Mouse (Mus musculus) gastrocnemius, adult 2 months (tissue): ENCODE data around the gene Hmga1b. TPM values are rescaled to one million over a fixed set of nuclear protein-coding genes. Genes with fewer than 3 reads are reported as not detected.
"Not testable (repeated sequence)": the region's sequence is repeated elsewhere in the genome, so short reads cannot be mapped to it uniquely, and the experiment has no call there.

Source experiments
- DNase-seq: peaks from one replicate; pipeline ENCODE4 v3.0.0; 2022
- H3K27ac ChIP-seq: fragments of 200-600 bp; 2 replicates; pipeline ENCODE4 v1.8.1; 2022; ENCODE audit warnings: mild to moderate bottlenecking
- H3K4me3 ChIP-seq: fragments of 200-600 bp; 2 replicates; pipeline ENCODE4 v1.8.1; 2022; ENCODE audit warnings: mild to moderate bottlenecking, moderate library complexity
- CTCF ChIP-seq: fragments of 200-600 bp; IDR thresholded peaks from 2 replicates; pipeline ENCODE4 v1.8.1; 2022; ENCODE audit warnings: antibody characterized with exemption, mild to moderate bottlenecking, moderate library complexity
- intact Hi-C: fragments of 180-260 bp; cut with DNase I; formaldehyde crosslinking; loops from one replicate; pipeline ENCODE4 v1.15.1; 2025
- total RNA-seq, 2 experiments: library from RNA; stranded (reverse); gene quantifications; 2 replicates each; pipeline ENCODE4 v1.2.3; 2021

Gene Hmga1b
- total RNA-seq, 2 experiments from 2014 or later: 15.7 to 22.2 TPM

DNA sequence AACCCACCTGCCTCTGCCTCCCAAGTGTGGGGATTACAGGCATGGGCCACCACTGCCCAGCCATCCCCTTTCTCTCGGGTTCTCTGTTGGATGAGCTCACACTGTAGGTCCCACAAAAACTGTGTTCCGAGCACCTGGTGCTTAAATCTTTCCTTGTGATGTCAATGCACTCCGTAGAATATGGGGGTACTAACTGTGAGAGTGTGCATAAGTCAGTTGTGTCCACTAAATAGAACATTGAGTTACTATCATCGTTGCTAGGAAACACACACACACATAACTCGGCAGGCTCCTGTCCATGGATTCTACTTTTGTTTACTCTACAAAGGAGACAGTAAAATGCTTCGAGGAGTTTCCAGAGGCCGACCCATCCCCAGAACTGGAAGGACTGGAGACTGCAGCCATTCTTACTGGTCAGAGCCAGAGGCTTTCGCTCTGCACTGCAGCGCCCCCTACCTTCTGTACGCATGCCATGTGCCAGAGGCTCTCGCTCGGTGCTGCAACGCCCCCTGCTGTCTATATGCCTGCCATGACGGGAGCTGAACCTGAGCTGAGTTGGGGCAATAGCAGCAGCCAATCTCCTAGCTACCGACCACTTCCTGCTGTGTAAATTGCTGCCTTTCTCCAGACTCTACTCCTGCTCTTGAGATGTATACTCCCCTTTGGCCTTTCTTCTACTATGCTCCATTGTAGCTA is 13.3 kb downstream of the Hmga1b start:
- no peak overlapping the region for H3K4me3 ChIP-seq
- no peak; the same call in 1 of the 2 replicates for TF ChIP-seq CTCF
- DNase-seq: peak; percentile 96
- no peak overlapping the region for H3K27ac ChIP-seq
- intact Hi-C loops: loop anchor here (1.0 to 10.0 kb wide), 2 partner anchors 56 to 121 kb away; no protein-coding TSS in a partner anchor

DNA sequence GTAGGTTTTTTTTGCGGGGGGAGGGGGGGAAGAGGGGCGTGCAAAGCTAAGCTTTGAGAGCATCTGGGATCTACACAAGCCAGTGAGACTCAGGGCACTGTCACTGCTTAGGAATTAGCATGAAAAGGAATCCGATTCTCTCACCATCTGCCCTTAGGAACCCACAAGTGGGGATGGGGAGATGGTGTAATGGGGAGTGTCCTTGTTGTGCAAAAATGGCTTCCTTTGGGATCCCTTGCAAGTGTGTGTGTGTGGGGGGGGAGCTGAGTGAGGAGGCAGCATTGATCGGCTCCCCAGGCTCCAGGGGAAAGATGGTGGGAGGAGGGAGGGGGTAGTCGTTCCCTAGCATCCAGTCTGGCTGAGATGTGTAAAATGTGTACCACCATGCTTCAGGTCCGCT is 14.5 kb downstream of the Hmga1b start:
- intact Hi-C loops: loop anchor here (10.0 kb wide), 1 partner anchor 122 kb away; no protein-coding TSS in a partner anchor
- Histone ChIP-seq H3K4me3 (no peak overlapping the region), H3K27ac (no peak overlapping the region)
- no peak for TF ChIP-seq CTCF
- DNase-seq: no peak

DNA sequence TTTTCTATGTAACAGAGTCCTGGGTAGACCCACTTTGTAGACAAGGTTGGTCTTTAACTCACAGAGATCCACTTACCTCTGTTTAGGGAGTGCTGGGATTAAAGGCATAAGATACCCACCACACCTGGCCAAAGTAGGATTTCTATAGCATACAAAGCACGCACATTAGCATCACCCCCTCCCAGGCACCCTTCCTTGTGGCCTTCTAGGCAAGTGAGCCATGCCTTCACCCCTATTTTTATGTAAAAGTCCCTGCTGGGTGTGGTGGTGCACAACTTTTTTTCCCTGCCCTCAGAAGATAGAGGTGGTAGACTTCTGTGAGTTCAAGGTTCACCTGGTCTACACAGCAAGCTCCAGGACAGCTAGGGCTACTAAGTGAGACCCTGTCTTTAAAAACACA is 17.3 kb downstream of the Hmga1b start:
- TF ChIP-seq CTCF: no peak
- intact Hi-C loops: loop anchor here (10.0 kb wide), 2 partner anchors 125 to 285 kb away; partner anchors contain the start of gene Slc25a10
- H3K4me3 ChIP-seq: no peak overlapping the region
- DNase-seq: no peak
- H3K27ac ChIP-seq: no peak overlapping the region

DNA sequence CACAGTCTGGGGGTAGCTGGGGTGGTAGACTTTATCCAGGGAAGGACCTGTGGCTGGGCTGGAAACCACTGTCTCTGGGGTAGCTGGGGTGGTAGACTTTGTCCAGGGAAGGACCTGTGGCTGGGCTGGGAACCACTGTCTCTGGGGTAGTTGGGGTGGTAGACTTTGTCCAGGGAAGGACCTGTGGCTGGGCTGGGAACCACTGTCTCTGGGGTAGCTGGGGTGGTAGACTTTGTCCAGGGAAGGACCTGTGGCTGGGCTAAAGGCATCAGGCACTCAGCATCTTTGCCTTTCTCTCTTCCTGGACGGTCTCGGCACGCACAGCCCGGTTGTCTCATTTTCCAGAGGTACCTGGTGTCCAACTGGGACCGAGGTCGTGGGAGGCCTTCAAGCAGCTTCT is 18.8 kb downstream of the Hmga1b start:
- not testable (repeated sequence) for H3K4me3 ChIP-seq, H3K27ac ChIP-seq
- intact Hi-C loops: loop anchor here (10.0 kb wide), 1 partner anchor 287 kb away; the partner anchor contains the start of gene Slc25a10
- peak; percentile 12 for DNase-seq

DNA sequence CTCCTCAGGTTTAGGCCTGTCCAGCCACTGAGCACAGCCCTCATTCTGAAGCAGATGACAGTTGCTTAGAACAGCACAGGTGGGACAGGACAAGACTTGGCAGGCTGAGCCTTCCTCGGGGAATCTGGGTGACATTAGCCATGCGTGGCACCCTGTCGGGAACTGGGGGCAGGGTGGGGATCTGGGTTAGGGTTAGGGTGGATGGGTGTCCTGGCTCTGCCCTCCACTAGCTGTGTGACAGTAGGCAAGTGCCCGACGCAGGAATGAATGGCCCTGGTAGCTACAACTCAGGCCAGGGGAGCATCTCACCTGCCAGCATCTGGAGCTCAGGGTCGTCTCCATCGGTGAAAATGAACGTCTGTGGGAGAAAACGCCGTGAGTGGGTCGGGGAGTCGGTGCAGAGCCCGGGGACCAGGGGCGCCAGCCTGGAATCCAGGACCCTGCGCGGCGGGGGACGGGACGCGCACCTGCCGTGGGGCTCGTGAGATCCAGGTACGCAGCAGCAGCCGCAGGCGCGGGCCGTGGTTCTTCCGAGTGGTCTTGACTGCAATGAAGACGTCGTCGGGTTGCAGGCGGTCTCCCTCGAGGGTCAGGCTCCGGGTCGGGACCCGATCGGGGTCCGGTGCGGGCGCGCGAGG is 21.0 kb downstream of the Hmga1b start:
- TF ChIP-seq CTCF: no peak
- Histone ChIP-seq H3K4me3 (peak overlapping the region; percentile 97), H3K27ac (peak overlapping the region; percentile 95)
- intact Hi-C loops: loop anchor here (10.0 kb wide), 1 partner anchor 289 kb away; the partner anchor contains the start of gene Slc25a10
- no peak for DNase-seq

DNA sequence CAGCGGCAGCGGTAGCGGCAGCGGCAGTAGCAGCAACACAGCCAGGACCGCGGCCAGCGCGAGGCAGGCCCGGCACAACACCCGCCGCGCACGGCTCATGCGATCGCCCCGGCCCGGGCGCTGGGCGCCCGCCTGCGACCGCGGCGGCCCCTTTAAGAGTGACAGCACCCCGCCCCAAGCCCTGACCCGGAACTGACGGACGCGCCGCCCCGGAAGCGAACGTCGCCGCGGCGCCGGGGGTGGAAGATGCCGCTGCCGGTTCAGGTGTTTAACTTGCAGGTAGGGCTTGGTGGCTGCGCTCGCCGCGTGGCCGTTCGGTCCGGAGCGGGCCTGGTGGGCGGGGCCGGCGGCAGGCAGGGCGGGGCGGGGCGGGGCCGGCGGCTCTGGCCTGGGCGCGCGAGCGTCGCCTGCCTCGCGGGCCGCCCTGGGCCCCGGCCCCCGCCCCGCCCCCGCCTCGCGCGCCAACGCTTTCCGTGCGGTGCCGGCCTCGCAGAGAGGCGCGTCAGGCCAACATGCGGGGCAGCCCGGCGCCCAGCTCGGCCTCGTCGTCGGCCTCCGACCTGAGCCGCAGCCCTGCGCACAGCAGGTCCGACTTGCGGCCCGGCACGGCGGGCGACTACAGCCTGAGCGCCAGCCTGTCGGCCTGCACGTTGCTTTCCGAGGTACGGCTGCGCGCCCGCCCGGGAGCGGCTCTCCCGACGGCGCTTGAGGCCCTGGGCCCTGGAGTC is 21.6 kb downstream of the Hmga1b start, which contains the start of the genes Rfng and Gps1:
Rfng (minus strand) TSS at position 144 of the 728 bp plus-strand sequence.
Gps1 (plus strand) TSS at position 209 of the 728 bp plus-strand sequence.
- TF ChIP-seq CTCF: no peak
- peak within 1 kb of the TSS; percentile 97 for H3K4me3 ChIP-seq
- DNase-seq: peak; percentile 92
- intact Hi-C loops: loop anchor here (10.0 kb wide), 1 partner anchor 289 kb away; the partner anchor contains the start of gene Slc25a10
- peak within 1 kb of the TSS; percentile 95 for H3K27ac ChIP-seq

DNA sequence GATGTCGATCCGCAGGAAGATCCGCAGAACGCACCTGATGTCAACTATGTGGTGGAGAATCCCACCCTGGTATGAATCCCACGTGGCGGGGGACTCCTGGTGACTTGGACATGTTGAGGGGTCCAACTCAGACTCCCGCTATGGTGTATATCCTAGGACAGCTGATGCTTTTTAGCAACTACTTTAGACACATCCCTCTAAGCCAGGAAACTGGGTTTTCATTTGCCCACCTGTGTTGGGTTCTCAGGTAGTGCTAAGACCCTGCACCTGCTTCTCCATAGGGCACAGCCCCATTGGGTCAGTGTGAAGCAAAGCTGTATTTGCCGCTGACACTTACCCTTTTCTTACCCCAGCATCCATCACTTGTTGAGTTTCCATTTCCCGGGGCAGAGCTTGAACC is 22.6 kb downstream of the Hmga1b start:
- Histone ChIP-seq H3K27ac (peak overlapping the region; percentile 95), H3K4me3 (peak overlapping the region; percentile 97)
- intact Hi-C loops: loop anchor here (10.0 kb wide), 1 partner anchor 290 kb away; the partner anchor contains the start of gene Slc25a10
- TF ChIP-seq CTCF: no peak
- DNase-seq: no peak

DNA sequence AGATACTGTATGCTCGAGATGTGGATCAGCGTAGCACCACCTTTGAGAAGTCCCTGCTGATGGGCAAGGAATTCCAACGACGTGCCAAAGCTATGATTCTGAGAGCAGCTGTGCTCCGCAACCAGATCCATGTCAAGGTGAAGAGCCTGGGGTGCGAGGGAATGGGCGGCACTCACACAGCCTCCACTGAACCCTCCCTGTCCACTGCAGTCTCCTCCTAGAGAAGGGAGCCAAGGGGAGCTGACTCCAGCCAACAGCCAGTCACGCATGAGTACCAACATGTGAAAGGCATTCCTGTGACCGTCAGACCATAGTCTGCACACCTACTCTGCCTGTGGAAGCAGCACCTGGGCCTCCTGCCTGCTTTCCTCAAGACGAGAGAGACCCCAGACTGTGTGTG is 25.9 kb downstream of the Hmga1b start:
- H3K27ac ChIP-seq, H3K4me3 ChIP-seq, DNase-seq: not testable (repeated sequence)
- intact Hi-C loops: loop anchor here (10.0 kb wide), 1 partner anchor 294 kb away; the partner anchor contains the start of gene Slc25a10

DNA sequence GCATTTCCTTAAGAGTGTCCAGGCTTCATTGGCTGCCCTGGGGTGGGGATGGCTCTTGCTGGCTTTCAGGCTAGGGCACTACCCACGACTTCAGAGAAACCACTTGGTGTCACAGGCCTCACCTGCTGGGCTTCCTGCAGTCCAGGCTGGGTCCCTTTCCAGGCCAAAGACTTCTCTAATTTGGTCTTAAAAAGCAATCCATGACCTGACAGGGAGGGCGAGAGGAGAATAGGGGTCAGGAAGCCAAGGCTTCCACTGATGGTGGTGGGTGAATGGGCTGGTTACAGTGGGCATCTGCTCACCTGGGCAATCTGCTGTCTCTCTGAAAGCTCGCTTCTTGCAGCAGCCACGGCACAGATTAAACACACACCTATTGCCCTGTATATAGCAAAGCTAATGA is 26.8 kb downstream of the Hmga1b start:
- intact Hi-C loops: loop anchor here (10.0 kb wide), 1 partner anchor 295 kb away; the partner anchor contains the start of gene Slc25a10
- no peak overlapping the region for H3K4me3 ChIP-seq
- DNase-seq: no peak
- no peak overlapping the region for H3K27ac ChIP-seq
- no peak for TF ChIP-seq CTCF

DNA sequence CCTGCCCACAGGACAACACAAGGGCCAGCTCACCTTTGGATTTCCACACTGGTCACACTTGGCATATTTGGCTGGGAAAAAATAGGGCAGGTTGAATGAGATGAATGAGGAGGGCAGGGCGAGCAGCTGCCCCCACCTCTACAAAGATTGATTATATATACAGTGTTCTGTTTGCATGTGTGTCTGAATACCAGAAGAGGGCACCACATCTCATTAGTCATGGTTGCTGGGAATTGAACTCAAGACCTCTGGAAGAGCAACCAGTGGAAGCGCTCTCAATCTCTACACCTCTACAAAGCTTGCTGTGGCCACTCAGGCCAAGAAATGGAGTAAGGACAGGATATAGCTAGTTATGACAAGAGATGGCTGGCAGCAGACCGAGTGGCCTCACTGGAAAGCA is 27.2 kb downstream of the Hmga1b start:
- Histone ChIP-seq H3K27ac (no peak overlapping the region), H3K4me3 (no peak overlapping the region)
- intact Hi-C loops: loop anchor here (10.0 kb wide), 1 partner anchor 295 kb away; the partner anchor contains the start of gene Slc25a10
- 0 out of 2 replicates have a peak, but pooled peaks have one; percentile 6 for TF ChIP-seq CTCF
- no peak for DNase-seq

DNA sequence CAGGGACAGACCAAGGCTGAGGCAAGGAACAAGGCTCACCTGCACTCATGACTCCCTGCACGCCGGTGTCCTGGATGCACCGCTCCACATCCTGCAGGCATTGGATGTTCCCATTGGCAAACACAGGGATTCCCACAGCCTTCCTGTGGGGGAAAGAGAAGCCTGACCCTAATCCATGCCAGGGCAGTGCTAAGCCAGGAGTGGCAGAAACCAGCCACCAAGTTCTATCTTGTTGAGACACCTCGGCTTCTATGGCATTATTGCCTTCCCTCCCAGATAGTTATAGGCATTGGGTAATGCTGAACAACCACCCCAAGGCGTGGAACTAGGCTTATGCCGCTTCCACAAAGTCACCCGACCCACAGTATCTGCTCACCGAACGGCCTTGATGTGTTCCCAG is 30.1 kb downstream of the Hmga1b start:
- Histone ChIP-seq H3K27ac (no peak overlapping the region), H3K4me3 (no peak overlapping the region)
- DNase-seq: no peak
- intact Hi-C loops: no loop called here
- no peak for TF ChIP-seq CTCF
